Mouse (Mus musculus) heart, adult 8-10 months (tissue): ENCODE measurements at regions not wholly inside any gene's neighbourhood (a gene's known extent, or its start where the extent isn't known, plus 50 kb on each side); places are given as distances from the start of the nearest gene placed in this dataset.

ENCODE experiments used
- DNase-seq: peaks from one replicate; pipeline ENCODE4 v3.0.0; 2022; ENCODE audit warnings: low spot score

DNA sequence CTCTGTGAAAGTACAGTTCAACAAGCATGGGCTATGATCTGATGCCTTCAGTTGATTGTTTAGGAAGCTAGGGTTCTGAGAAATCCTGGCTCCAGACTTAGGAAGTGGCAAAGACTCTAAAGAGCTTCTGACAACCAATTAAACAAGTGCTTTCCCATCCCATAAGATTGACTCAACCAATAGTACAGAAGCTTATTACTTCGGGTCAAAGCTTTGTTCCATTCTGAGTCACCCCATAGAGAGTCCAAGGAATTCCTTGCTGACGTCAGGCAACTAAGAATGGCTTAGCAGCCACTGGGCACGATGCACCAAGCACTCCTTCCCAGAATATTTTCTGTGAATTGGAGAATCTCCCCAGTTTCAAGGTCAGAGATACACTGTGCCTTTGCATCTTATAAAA lies 59.0 kb upstream of the Ntm start:
- DNase-seq, result no peak

DNA sequence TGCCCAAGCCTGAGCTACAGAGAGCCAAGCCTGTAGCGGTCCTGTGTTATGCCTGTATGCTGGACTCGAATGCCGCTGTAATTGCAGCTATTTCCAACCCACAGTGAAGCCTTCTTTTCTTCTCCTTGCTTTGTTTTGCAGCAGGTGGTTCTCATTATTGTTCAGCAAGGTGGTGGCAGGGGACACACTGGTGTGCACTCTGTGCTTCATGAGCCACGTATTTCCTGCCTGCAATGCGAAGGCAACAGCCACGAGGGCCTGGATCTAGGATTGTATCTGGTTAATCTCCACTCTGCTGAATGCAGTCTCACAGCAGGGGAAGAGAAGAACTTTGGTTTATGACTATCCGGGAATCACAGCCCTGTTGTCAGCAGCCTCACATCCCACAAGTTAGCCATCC lies 62.3 kb upstream of the Ntm start:
- no peak for DNase-seq

DNA sequence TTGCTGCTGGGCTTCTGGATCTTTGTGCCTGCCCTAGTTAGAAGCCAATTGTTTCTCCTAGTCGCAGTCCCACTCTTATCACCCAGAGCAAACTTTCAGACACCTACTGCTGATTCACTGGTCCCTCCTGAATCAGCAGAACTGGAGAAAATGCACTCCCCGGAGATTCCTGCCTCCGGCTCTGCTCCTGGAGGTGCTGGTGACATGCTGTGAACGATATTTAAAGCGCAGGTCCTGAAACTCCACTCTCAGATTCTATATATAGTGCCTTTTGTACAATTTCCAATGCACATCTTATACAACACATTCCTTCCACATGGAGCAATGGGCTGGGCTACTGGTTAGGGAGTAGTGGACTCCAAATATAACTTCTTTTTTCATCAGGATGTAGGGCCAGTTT lies 64.0 kb upstream of the Ntm start:
- DNase-seq, result no peak

DNA sequence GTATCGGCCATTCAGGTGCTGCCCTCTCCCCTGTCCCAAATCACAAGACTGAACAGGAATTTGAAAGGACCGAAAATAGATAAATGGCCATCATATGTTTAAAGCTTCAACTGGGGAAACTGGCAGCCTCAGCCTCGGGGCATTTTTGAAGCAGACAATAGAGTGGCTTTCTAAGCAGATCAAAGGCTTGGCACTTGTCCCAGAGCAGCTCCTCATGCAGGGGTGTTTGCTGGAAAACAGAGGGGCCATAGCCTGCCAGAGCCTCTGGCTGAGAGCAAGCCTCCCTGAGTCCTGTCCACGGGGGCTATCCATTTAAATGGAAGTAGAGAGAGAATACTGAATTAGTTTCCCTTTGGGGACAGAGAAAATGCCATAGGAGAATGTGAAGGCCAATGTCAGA lies 77.5 kb upstream of the Ntm start:
- no peak for DNase-seq

DNA sequence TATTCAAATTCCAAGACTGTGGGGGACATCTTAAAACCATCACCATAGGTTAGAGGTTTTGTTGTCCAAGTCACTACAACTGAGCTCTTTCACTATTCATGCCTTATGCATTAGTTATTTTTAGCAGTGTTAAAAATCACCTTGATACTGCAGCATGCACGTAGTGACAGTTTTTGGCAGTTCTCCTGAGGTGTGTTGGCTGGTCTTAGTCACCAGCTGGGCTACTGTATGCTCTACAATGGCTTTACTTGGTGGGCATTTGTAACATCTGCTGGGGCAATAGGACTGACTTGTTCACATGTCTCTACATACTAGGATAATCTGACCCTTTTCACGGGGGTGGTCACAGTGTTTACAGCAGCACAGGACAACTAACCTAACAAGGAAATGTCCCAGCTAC lies 101.6 kb upstream of the Ntm start:
- peak; percentile 20 for DNase-seq

DNA sequence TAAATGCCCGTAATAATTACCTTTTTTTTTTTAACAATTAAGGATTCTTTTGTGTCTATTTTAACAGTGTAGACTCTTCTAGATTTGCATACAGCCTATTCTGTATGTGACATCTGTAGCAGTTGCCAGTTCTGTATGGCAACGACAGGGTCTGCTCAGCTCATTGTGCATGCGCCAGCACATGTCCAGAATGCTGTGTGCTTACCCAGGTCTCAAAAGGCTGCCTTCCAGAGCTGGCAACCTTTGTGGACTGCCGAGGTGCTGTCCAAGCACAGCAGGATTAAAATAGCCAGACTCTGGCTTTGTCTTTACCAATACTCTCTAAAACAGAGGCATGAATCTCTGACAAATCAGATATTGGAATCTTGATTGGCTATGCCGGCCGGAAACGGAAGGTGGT lies 105.0 kb upstream of the Ntm start:
- DNase-seq, result peak; percentile 11

DNA sequence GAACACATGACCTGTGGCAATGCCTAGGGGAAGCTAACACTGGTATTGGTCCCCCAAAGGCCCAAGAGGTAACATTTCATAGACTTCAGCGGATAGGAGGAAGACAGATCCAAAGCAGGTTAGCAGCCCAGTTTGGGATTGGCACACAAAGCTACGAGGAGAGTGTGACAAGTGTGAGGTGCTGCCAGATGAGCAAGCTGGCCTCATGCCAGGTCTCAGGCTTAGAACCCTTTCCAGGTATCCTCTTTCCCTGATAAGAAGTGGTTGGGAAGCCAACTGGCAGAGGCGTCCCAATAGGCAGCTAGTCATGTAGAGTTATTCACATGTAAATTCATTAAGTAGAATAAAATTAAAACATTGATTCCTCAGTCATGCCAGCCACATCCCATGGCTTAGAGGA lies 112.3 kb upstream of the Ntm start:
- DNase-seq, result peak; percentile 35

DNA sequence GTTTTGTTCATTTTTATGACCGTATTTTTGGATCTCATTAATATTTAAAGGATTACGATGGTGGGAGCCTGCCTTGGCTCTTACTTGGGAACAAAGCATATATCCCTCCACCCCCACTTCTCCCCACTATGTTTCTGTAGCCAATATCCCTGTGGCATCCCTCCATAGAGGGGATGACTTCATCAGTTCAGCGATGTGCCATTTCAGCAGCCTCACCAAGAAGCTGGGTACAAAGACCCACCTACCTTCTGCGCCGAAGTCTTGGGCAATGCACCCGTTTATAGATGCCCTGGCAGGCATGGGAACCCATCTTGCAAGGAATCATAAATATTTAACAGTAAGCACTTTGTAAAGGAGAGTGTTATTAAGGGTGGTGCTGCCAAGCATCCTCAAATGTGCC lies 113.1 kb upstream of the Ntm start:
- no peak for DNase-seq

DNA sequence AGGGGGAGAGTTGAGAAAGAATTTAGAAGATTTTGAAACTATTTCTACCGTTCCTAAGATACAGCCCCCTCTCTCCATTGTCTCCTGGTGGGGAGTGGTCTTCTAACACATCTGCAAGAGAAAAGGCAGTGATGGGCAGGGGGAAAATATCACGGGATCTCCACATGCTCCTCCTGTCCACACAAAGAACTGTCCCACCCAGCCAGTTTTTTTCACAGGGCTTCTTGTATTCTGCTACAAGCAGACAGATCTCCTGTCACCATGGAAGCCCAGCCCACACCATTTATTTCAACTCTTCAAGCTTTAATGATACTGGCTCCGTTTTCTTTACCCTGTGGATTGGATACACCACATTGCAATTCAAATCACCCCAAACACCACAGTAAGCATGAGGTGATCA lies 113.5 kb upstream of the Ntm start:
- DNase-seq, result no peak

DNA sequence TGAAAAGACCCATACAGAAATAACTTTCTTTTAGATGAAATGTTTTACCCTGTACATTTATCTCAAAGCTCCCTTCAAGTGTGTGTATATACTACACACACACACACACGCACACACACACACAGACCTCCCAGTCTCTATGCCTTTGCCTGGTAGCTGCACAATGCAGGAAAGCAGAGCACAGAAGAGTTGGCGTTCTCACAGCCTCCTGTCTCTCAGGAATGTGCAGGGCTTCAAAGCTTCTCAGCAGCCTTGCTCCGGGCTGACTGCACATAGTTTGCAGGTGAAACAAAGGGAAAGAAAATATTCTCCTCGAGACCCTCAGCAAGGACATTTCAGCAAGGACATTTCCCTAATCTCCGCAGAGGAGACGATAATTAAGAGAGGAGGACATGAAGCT lies 139.0 kb upstream of the Ntm start:
- no peak for DNase-seq

DNA sequence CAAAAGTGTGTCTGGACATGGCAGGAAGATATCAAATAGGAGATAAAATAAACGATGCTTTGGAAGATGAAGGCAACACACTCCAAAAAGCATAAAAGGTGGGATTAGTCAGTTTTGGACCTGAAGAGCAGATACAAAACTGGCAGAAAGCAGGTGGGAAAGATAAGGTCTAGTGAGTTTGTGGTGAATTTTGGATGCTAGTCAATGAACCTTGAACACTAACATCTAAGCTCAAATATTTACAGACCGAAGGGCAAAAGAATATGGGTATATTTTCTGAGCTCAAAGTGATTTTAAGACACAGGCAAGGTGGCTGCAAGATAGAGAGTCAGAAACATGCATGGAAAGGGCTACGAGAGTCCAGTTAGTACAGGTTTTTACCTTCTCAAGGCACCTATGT lies 159.4 kb upstream of the Ntm start:
- DNase-seq, result no peak

GRCm38 (mm10) chr9:30129151-30129550 lies 166.2 kb upstream of the Ntm start:
- DNase-seq, result no peak

DNA sequence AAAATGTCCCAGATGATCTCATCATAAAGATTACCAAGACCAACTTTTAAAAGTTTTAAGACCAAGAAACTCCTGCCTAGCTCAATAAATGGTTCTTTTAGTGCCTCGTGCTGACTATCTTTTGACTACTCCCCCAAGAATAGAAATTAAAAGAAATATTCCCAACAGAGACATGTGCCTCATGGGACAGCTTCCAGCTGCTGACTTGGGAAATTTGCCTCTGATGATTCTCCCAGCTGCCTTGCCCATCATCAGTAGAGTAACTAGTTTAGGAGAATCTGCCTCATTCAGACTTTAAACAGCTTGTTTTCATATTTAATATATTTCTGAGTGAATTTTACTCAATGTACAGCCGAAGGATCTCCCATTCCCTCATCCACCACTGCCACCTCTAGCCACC lies 168.7 kb upstream of the Ntm start:
- DNase-seq, result no peak

- DNase-seq, result no peak
Measured at GRCm38 (mm10) chr9:30134303-30134702, 171.4 kb upstream of the Ntm start.

DNA sequence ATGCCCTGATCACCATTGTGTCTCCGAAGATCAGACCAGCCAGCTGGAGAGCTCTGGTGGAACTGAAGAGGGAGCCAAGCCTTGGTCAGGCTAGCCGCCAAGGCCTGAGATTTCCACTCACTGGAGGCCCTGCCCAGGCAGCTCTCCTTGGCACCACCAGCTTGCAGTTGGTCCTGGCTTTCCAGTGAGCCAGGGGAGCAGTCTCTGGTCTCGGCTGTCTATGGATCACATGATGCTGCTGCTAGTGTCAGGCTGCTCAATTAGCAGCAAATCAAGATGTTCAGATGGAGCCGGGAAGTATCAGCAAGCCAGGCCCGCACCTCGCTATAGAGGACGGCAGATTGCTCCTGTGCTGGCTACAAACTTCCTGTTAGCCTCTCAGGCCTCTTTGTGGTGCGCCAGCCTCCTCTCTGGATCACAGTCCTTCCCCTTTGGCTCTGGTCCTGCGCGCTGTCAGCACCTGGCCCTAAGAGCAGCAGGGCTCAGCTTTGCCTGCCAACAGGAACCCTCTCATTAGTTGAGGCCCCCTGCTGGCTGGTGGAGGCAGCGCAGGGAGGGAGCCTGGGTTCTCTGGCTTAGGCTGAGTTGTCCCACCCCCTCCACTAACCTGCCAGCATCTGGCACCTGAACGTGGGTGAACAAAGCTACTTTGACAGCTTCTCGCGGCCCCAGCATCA lies 174.8 kb upstream of the Ntm start:
- DNase-seq, result peak; percentile 84

GRCm38 (mm10) chr9:30140188-30140587 lies 177.2 kb upstream of the Ntm start:
- peak; percentile 42 for DNase-seq

GRCm38 (mm10) chr9:30141186-30141585 lies 178.2 kb upstream of the Ntm start:
- DNase-seq, result no peak

- DNase-seq, result no peak
Measured at GRCm38 (mm10) chr9:30142806-30143458, 180.0 kb upstream of the Ntm start.

DNA sequence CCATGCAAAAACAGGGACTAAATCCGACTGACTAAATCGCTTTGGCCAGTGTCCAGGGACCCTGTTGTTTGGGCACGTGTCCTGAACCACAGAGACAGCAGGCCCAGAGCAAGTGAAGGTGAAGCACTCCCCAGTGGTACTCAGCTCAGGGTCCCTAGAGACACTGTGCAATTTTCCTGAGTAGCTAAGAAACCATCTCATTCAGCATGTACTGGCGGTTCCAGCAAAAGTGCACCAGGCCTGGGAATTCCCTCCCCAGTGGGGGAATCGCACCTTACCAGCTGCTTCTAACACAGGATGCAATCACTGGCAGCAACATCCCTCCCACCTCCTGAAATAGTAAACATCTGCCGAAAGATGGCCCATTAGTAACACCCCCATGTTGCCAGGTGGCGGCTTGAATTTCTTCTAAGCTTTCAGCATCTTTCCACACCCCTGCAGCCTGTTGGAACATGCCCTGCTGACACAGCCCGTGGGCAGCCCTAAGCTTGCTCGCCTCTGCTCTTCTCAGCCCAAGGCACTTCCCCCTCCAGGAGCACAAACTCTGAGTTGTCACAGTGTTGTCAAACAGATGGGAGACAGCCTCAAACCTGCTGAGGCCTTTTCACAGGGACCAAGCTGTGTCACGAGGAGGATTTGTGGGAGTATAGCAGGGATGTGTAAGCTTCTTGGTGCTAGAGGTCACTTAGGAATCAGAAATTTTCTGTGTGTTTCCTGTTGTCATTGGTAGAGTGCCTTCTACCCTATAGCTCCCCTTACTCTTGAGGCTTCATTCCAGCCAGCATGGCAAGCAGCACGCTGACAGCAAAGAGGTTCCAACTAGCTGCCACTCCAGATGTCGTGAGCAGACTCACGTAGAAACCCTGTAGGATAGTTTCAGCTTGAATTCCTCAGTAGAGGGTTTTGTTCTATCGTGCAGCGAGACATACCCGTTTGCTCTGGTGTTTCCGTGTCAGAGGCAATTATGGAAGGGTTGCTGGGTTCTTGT lies 186.8 kb upstream of the Ntm start:
- DNase-seq, result no peak

DNA sequence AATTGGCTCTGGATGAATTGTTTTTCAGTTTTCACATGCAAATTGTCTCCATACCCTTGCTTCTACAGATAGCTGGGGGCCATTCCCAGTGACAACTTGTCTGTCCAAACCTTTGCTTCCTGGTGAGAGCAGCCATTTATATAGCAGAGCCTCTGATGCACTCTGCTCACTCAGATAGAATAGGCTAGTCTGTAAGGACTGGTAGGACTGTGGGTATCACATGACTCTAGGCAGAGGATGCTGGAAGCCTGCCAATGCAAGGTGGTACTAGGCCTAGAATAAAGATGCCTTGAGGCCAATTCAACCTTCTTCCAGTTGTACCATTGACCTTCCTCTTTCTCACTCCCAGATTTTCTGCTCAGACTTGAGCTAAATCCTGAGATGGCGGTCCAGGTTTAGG lies 188.2 kb upstream of the Ntm start:
- DNase-seq, result no peak

DNA sequence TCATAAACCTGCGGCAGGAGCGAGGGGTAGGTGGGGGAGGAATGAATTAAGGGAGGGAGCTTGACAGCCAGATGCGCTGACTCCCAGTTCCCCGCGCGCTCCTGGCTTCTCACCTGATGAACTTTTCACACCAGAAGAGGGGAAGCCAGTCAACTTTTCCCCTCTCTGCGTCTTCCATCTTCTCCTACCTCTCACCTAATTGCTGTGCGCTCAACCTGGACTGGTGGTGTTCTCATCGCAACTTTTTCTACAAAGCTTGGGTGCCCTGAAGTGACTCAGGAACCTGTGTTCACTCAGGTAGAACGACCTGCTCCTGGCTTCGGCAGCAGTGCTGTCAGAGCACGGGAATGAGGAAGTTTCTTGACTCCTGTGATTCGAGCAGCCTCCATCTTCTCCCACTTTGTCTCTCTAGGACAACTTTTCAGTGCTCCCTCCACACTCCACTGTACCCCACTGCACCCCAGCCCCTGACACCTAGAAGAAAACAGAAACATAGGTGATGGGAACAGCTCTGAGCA lies 203.4 kb upstream of the Ntm start:
- DNase-seq, result no peak

- no peak for DNase-seq
Measured at GRCm38 (mm10) chr9:30167223-30167622, 204.3 kb upstream of the Ntm start.
